Mouse (Mus musculus) MEL (cell line): ENCODE measurements at regions not wholly inside any gene's neighbourhood (a gene's known extent, or its start where the extent isn't known, plus 50 kb on each side); places are given as distances from the start of the nearest gene placed in this dataset.

ENCODE experiments used
- DNase-seq: peaks from one replicate; pipeline ENCODE4 v3.0.0; 2011; ENCODE audit warnings: low read depth, low spot score
- H3K27ac ChIP-seq: 2 replicates; pipeline ENCODE4 v1.5.1; 2012; ENCODE audit warnings: low read depth, mild to moderate bottlenecking, control low read depth, low read length, moderate library complexity; ENCODE audit not compliant: control insufficient read depth
- H3K27me3 ChIP-seq, 2 experiments: fragments of 150-350 bp in 1 of 2; sonication (generic) in 1 of 2; 2 replicates each; pipeline ENCODE4 v1.6.1; 2012; ENCODE audit warnings: low read length in 2 of 2, mild to moderate bottlenecking in 2 of 2, improper control_type of control experiment in 1 of 2, moderate library complexity in 1 of 2; ENCODE audit not compliant: insufficient read depth in 2 of 2, control insufficient read depth in 1 of 2
- H3K36me3 ChIP-seq, 2 experiments: 2 replicates each; pipeline ENCODE4 v1.6.1; 2012 to 2014; ENCODE audit warnings: low read length in 2 of 2, improper control_type of control experiment in 1 of 2, inconsistent platforms in 1 of 2, mild to moderate bottlenecking in 1 of 2; ENCODE audit not compliant: insufficient read depth in 2 of 2, control insufficient read depth in 1 of 2
- H3K4me1 ChIP-seq, 2 experiments: fragments of 150-350 bp in 1 of 2; sonication (generic) in 1 of 2; 2 replicates each; pipeline ENCODE4 v1.6.1; 2012; ENCODE audit warnings: low read length in 2 of 2, improper control_type of control experiment in 1 of 2, mild to moderate bottlenecking in 1 of 2; ENCODE audit not compliant: insufficient read depth in 2 of 2, control insufficient read depth in 1 of 2
- H3K4me3 ChIP-seq, 2 experiments: fragments of 150-350 bp in 1 of 2; sonication (generic) in 1 of 2; 2 replicates each; pipeline ENCODE4 v1.5.1; 2012; ENCODE audit warnings: low read depth in 2 of 2, low read length in 2 of 2, mild to moderate bottlenecking in 2 of 2, moderate library complexity in 2 of 2, control low read depth in 1 of 2, improper control_type of control experiment in 1 of 2; ENCODE audit not compliant: control insufficient read depth in 1 of 2, insufficient read depth in 1 of 2
- H3K79me2 ChIP-seq: 2 replicates; pipeline ENCODE4 v1.6.1; 2012; ENCODE audit warnings: mild to moderate bottlenecking, low read length, moderate library complexity; ENCODE audit not compliant: control insufficient read depth, poor library complexity, insufficient read depth
- H3K9ac ChIP-seq: 2 replicates; pipeline ENCODE4 v1.6.1; 2012; ENCODE audit warnings: low read depth, mild to moderate bottlenecking, control low read depth, low read length, moderate library complexity; ENCODE audit not compliant: control insufficient read depth, poor library complexity, severe bottlenecking
- H3K9me3 ChIP-seq: fragments of 150-350 bp; sonication (generic); replicated peaks from 2 replicates; pipeline ENCODE4 v1.6.1; 2012; ENCODE audit warnings: mild to moderate bottlenecking, low read length, improper control_type of control experiment, moderate library complexity; ENCODE audit not compliant: insufficient read depth
- BHLHE40 ChIP-seq: IDR thresholded peaks from 2 replicates; pipeline ENCODE4 v1.6.1; 2012; ENCODE audit warnings: low read depth, mild to moderate bottlenecking, inconsistent platforms, low read length, improper control_type of control experiment, borderline replicate concordance
- ELF1 ChIP-seq: IDR thresholded peaks from 2 replicates; pipeline ENCODE4 v1.6.1; 2014; ENCODE audit warnings: low read depth, mild to moderate bottlenecking, inconsistent platforms, low read length, improper control_type of control experiment, moderate library complexity
- ETS1 ChIP-seq: IDR thresholded peaks from 2 replicates; pipeline ENCODE4 v1.6.1; 2012; ENCODE audit warnings: low read depth, mild to moderate bottlenecking, inconsistent platforms, low read length, improper control_type of control experiment, moderate library complexity
- GATA1 ChIP-seq: IDR thresholded peaks from 2 replicates; pipeline ENCODE4 v1.6.1; 2011; ENCODE audit warnings: low read depth, low read length, improper control_type of control experiment
- HCFC1 ChIP-seq: IDR thresholded peaks from 2 replicates; pipeline ENCODE4 v1.6.1; 2012; ENCODE audit warnings: low read depth, mild to moderate bottlenecking, inconsistent platforms, low read length, improper control_type of control experiment, moderate library complexity
- JUND ChIP-seq: IDR thresholded peaks from 2 replicates; pipeline ENCODE4 v1.6.1; 2011; ENCODE audit warnings: low read depth, mild to moderate bottlenecking, improper control_type of control experiment, low read length
- KAT2A ChIP-seq: conservative IDR thresholded peaks from 2 replicates; pipeline ENCODE4 v1.6.1; 2012; ENCODE audit warnings: low read depth, low read length, improper control_type of control experiment, inconsistent platforms
- MAFK ChIP-seq: IDR thresholded peaks from 2 replicates; pipeline ENCODE4 v1.6.1; 2011; ENCODE audit warnings: low read depth, mild to moderate bottlenecking, low read length, improper control_type of control experiment, borderline replicate concordance
- NRF1 ChIP-seq: IDR thresholded peaks from 2 replicates; pipeline ENCODE4 v1.6.1; 2014; ENCODE audit warnings: low read depth, mild to moderate bottlenecking, inconsistent platforms, low read length, improper control_type of control experiment, moderate library complexity; ENCODE audit not compliant: poor library complexity, insufficient read depth, severe bottlenecking
- RAD21 ChIP-seq: IDR thresholded peaks from 2 replicates; pipeline ENCODE4 v1.6.1; 2011; ENCODE audit warnings: mild to moderate bottlenecking, low read depth, low read length, improper control_type of control experiment
- RCOR1 ChIP-seq: IDR thresholded peaks from 2 replicates; pipeline ENCODE4 v1.6.1; 2012; ENCODE audit warnings: low read depth, mild to moderate bottlenecking, inconsistent platforms, low read length, improper control_type of control experiment
- SMC3 ChIP-seq: IDR thresholded peaks from 2 replicates; pipeline ENCODE4 v1.6.1; 2011; ENCODE audit warnings: low read depth, low read length, improper control_type of control experiment
- TBP ChIP-seq: IDR thresholded peaks from 2 replicates; pipeline ENCODE4 v1.8.0; 2011; ENCODE audit warnings: low read depth, low read length, improper control_type of control experiment
- TCF12 ChIP-seq: IDR thresholded peaks from 2 replicates; pipeline ENCODE4 v1.6.1; 2014; ENCODE audit warnings: low read depth, mild to moderate bottlenecking, inconsistent platforms, low read length, improper control_type of control experiment, moderate library complexity
- UBTF ChIP-seq: IDR thresholded peaks from 2 replicates; pipeline ENCODE4 v1.6.1; 2012; ENCODE audit warnings: low read depth, mild to moderate bottlenecking, inconsistent platforms, low read length, improper control_type of control experiment, moderate library complexity, borderline replicate concordance; ENCODE audit not compliant: insufficient read depth
- ZC3H11A ChIP-seq: IDR thresholded peaks from 2 replicates; pipeline ENCODE4 v1.6.1; 2012; ENCODE audit warnings: low read depth, mild to moderate bottlenecking, inconsistent platforms, low read length, improper control_type of control experiment
- ZMIZ1 ChIP-seq: IDR thresholded peaks from 2 replicates; pipeline ENCODE4 v1.6.1; 2012; ENCODE audit warnings: low read depth, mild to moderate bottlenecking, inconsistent platforms, low read length, improper control_type of control experiment, moderate library complexity

DNA sequence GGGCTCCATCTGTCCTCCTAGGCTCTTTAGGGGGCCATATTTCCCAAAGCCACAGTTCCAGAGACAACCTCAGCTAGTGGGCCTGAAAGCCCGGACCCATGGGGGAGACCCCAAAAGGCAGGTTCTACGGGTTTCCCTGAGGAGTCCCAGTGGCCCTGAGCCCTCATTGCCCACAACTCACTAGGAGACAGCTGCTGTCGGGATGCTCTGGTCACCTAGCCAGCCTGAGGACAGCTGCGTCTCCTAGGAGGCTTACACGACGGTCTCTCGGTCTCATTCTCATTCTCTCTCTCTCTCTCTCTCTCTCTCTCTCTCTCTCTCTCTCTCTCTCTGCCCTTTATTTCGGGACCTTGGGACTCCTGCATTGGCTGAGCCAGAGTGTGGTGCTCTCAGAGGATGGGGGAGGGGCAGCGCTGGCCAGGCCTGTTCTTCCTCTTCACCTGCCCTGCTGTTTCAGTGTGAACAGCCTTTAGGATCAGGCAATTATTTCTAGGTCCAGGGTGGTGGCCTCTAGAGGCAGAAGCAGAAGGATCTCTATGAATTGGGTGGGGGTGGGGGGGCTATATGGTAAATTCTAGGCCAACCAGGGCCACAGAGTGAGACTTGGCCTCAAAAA lies 66.1 kb upstream of the Gm11733 start:
- Histone ChIP-seq H3K4me1 (peaks cover 5 to 15% of the 10 kb centered on the region in 2 experiments; a peak in 3 of 4 replicates), H3K9me3 (no peaks in the 10 kb centered on the region), H3K27ac (no peak overlapping the region), H3K4me3 (no peak overlapping the region), H3K9ac (no peak overlapping the region), H3K79me2 (no peaks in the 10 kb centered on the region), H3K36me3 (peaks cover 0 to 11% of the 10 kb centered on the region in 2 experiments; a peak in 2 of 4 replicates), H3K27me3 (peaks cover 3 to 9% of the 10 kb centered on the region in 2 experiments)
- TF ChIP-seq GATA1 (no peak), ELF1 (no peak), TBP (no peak), RCOR1 (no peak), RAD21 (no peak), NRF1 (no peak), JUND (no peak), BHLHE40 (no peak), ETS1 (no peak), KAT2A (no peak), HCFC1 (no peak)
- DNase-seq = no peak

GRCm38 (mm10) chr11:117418939-117419338 lies 65.2 kb upstream of the Gm11733 start:
- Histone ChIP-seq H3K27ac (no peak overlapping the region), H3K9ac (no peak overlapping the region), H3K27me3 (peaks cover 3 to 9% of the 10 kb centered on the region in 2 experiments), H3K9me3 (no peaks in the 10 kb centered on the region), H3K4me3 (no peak overlapping the region), H3K79me2 (no peaks in the 10 kb centered on the region), H3K4me1 (peaks cover 5 to 10% of the 10 kb centered on the region in 2 experiments; a peak in 3 of 4 replicates), H3K36me3 (peaks cover 0 to 11% of the 10 kb centered on the region in 2 experiments; a peak in 2 of 4 replicates)
- TF ChIP-seq BHLHE40 (no peak), TCF12 (no peak), UBTF (no peak), SMC3 (no peak), ZC3H11A (no peak), ZMIZ1 (no peak), TBP (no peak), MAFK (no peak), RAD21 (no peak)
- DNase-seq = no peak
